Mouse (Mus musculus): ENCODE measurements around the gene Als2. TPM values are rescaled to one million over a fixed set of nuclear protein-coding genes. Genes with fewer than 3 reads are reported as not detected.

Gene Als2
- total and polyA plus RNA-seq, 3 experiments: 13.4 to 41.0 (median 25.0) TPM

- in situ Hi-C loops (cut with MboI; ENCODE audit: low pct_ligation_motif_present, low pct_unique_long_range_greater_than_20kb, low sequenced_read_pairs) (no loop called here), dilution Hi-C loops (cut with MboI; ENCODE audit: extremely low pct_ligation_motif_present, extremely low pct_unique_long_range_greater_than_20kb, low sequenced_read_pairs) (no loop called here)
- H3K27me3 ChIP-seq (replicated peaks): no peaks in the 10 kb centered on the region
- no peak for DNase-seq (ENCODE audit: extremely low read depth)
- H3K9ac ChIP-seq (ENCODE audit: insufficient read depth, low read depth): no peak overlapping the region
- H3K4me3 ChIP-seq (replicated peaks in 1 of 3; ENCODE audit: low read depth in 2 of 3, low read length in 2 of 3, poor library complexity in 1 of 3): no peak overlapping the region
- H3K4me1 ChIP-seq (ENCODE audit: control insufficient read depth in 1 of 2, insufficient read depth in 2 of 2): no peaks in the 10 kb centered on the region
- peaks cover 0 to 16% of the 10 kb centered on the region in 2 experiments for H3K36me3 ChIP-seq (replicated peaks in 1 of 2; ENCODE audit: control insufficient read depth in 1 of 2, insufficient read depth in 1 of 2, low read length in 1 of 2)
- TF ChIP-seq EP300 (IDR thresholded peaks at IDR 0.05; ENCODE audit: low read length) (no peak), ZNF384 (IDR thresholded peaks at IDR 0.05; ENCODE audit: low read depth, low read length) (no peak), SMC3 (IDR thresholded peaks at IDR 0.05; ENCODE audit: low read depth, low read length) (no peak), KAT2A (IDR thresholded peaks at IDR 0.05; ENCODE audit: insufficient replicate concordance, low read length) (no peak), PAX5 (IDR thresholded peaks at IDR 0.05; ENCODE audit: low read length) (no peak), JUN (IDR thresholded peaks at IDR 0.05; ENCODE audit: insufficient read depth, low read depth, low read length) (no peak), TCF12 (IDR thresholded peaks at IDR 0.05; ENCODE audit: low read depth, low read length) (no peak), MYC (IDR thresholded peaks at IDR 0.05; ENCODE audit: low read depth, low read length) (no peak)
- H3K9me3 ChIP-seq (replicated peaks; ENCODE audit: low read length): no peaks in the 10 kb centered on the region
- no peak overlapping the region for H3K4me2 ChIP-seq (ENCODE audit: insufficient read depth, low read depth, poor library complexity, severe bottlenecking)
- H3K79me2 ChIP-seq (replicated peaks; ENCODE audit: control insufficient read depth, extremely low read depth, insufficient read depth, poor library complexity, severe bottlenecking): no peaks in the 10 kb centered on the region
- no peak overlapping the region for H3K27ac ChIP-seq (ENCODE audit: insufficient read depth, low read depth)
Measured at GRCm38 (mm10) chr1:59222101-59222825, 14.8 kb downstream of the Als2 start.

- no peak overlapping the region for H3K9ac ChIP-seq (ENCODE audit: insufficient read depth, low read depth)
- TF ChIP-seq CTCF (conservative IDR thresholded peaks at IDR 0.05 in 1 of 2, IDR thresholded peaks at IDR 0.05 in 1 of 2; ENCODE audit: low read depth in 2 of 2, low read length in 2 of 2) (no peak), HCFC1 (IDR thresholded peaks at IDR 0.05; ENCODE audit: low read depth, low read length) (no peak), ETS1 (conservative IDR thresholded peaks at IDR 0.05; ENCODE audit: low read depth, low read length) (no peak), USF2 (conservative IDR thresholded peaks at IDR 0.05; ENCODE audit: low read depth, low read length) (no peak), POLR2A (IDR thresholded peaks at IDR 0.05; ENCODE audit: low read depth, low read length) (no peak)
- H3K36me3 ChIP-seq (replicated peaks in 1 of 2; ENCODE audit: control insufficient read depth in 1 of 2, insufficient read depth in 1 of 2, low read length in 1 of 2): peaks cover 0 to 18% of the 10 kb centered on the region in 2 experiments
- H3K27me3 ChIP-seq (replicated peaks): no peaks in the 10 kb centered on the region
- no peaks in the 10 kb centered on the region for H3K79me2 ChIP-seq (replicated peaks; ENCODE audit: control insufficient read depth, extremely low read depth, insufficient read depth, poor library complexity, severe bottlenecking)
- H3K4me3 ChIP-seq (replicated peaks in 1 of 3; ENCODE audit: low read depth in 2 of 3, low read length in 2 of 3, poor library complexity in 1 of 3): no peak overlapping the region
- dilution Hi-C loops (cut with MboI; ENCODE audit: extremely low pct_ligation_motif_present, extremely low pct_unique_long_range_greater_than_20kb, low sequenced_read_pairs): no loop called here
- H3K4me2 ChIP-seq (ENCODE audit: insufficient read depth, low read depth, poor library complexity, severe bottlenecking): no peak overlapping the region
- no peak overlapping the region for H3K27ac ChIP-seq (ENCODE audit: insufficient read depth, low read depth)
- DNase-seq (ENCODE audit: extremely low read depth): no peak
- no peaks in the 10 kb centered on the region for H3K9me3 ChIP-seq (replicated peaks; ENCODE audit: low read length)
- in situ Hi-C loops (cut with MboI; ENCODE audit: low pct_ligation_motif_present, low pct_unique_long_range_greater_than_20kb, low sequenced_read_pairs): no loop called here
- H3K4me1 ChIP-seq (ENCODE audit: control insufficient read depth in 1 of 2, insufficient read depth in 2 of 2): no peaks in the 10 kb centered on the region
Measured at GRCm38 (mm10) chr1:59221591-59221990, 15.4 kb downstream of the Als2 start.

- in situ Hi-C loops (cut with MboI; ENCODE audit: low pct_ligation_motif_present, low pct_unique_long_range_greater_than_20kb, low sequenced_read_pairs) (no loop called here), dilution Hi-C loops (cut with MboI; ENCODE audit: extremely low pct_ligation_motif_present, extremely low pct_unique_long_range_greater_than_20kb, low sequenced_read_pairs) (no loop called here)
- Histone ChIP-seq H3K79me2 (replicated peaks; ENCODE audit: control insufficient read depth, extremely low read depth, insufficient read depth, poor library complexity, severe bottlenecking) (no peaks in the 10 kb centered on the region), H3K4me2 (ENCODE audit: insufficient read depth, low read depth, poor library complexity, severe bottlenecking) (no peak overlapping the region), H3K27ac (ENCODE audit: insufficient read depth, low read depth) (no peak overlapping the region), H3K27me3 (replicated peaks) (no peaks in the 10 kb centered on the region), H3K4me3 (replicated peaks in 1 of 3; ENCODE audit: low read depth in 2 of 3, low read length in 2 of 3, poor library complexity in 1 of 3) (no peak overlapping the region), H3K9ac (ENCODE audit: insufficient read depth, low read depth) (no peak overlapping the region), H3K36me3 (replicated peaks in 1 of 2; ENCODE audit: control insufficient read depth in 1 of 2, insufficient read depth in 1 of 2, low read length in 1 of 2) (peaks cover 3 to 29% of the 10 kb centered on the region in 2 experiments), H3K4me1 (ENCODE audit: control insufficient read depth in 1 of 2, insufficient read depth in 2 of 2) (no peaks in the 10 kb centered on the region), H3K9me3 (replicated peaks; ENCODE audit: low read length) (no peaks in the 10 kb centered on the region)
- DNase-seq (ENCODE audit: extremely low read depth): no peak
- no peak for TF ChIP-seq SIN3A (IDR thresholded peaks at IDR 0.05; ENCODE audit: low read length)
Measured at GRCm38 (mm10) chr1:59220371-59220770, 16.7 kb downstream of the Als2 start.
